Mouse (Mus musculus): Measurements from ENCODE around the gene Apoc3. TPM values are rescaled to one million over a fixed set of nuclear protein-coding genes. Genes with fewer than 3 reads are reported as not detected.

Gene Apoc3
- polyA plus RNA-seq, 1 experiment from 2014 or later = not detected

DNA sequence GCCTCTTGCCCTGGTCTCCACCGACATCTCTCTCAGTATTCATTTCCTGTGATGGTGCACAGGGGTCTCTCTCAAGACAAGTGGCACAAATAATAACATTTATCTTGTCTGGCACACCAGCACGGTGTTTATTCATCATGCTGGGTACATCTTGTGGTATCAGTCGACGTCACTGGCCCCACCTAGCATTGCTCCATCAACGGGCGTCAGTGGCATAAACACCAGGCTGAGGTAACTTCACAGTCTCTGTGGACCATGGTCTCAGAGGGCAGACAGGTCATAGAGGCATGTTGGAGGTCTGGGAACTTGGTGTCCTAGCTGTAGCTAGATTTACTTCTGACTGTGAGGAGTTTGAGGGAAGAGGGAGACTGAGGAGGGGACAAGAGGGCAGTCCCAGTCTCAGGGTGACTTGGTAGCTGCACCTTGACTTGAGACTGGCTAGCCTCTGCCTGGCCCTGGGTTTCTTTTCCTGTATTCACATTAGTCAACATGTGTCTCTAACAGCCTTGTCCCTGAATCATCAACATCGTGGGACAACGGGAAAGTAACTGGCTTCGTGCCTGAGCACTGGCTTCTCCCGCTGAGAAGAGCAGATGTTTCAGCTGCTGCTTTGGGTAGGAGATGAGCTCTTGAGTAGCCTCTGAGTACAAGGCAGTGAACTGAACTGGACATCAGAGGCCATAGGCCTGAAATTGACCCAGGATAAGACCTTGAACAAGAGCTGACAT is 21.4 kb upstream of the Apoc3 start:
- no peak for ATAC-seq
- Histone ChIP-seq H3K4me3 (replicated peaks) (no peak overlapping the region), H3K27ac (no peak overlapping the region), H3K36me3 (no peaks in the 10 kb centered on the region), H3K9me3 (no peaks in the 10 kb centered on the region), H3K4me1 (replicated peaks) (no peaks in the 10 kb centered on the region), H3K4me2 (replicated peaks) (no peak overlapping the region), H3K9ac (replicated peaks) (no peak overlapping the region), H3K27me3 (peaks cover 42% of the 10 kb centered on the region)
- WGBS = 94% methylated on average over 10 of the region's 10 CpGs

DNA sequence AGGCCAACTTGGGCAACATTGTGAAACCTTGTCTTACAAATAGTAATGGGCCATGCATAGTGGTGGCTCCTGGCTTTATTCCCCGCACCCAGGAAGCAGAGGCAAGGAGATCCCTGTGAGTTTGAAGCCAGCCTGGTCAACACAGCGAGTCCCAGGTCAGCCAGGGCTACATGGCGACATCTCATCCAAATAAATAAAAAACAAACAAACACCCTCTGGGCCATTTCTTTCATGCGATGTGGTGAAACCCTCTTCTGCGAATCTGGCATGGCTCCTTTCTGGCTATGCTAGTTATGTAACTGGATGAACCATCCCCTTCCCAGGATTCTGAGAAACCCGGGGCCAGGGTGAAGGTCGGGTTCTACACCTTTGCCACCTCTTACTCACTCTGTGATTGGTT is 20.7 kb upstream of the Apoc3 start:
- WGBS = 85% methylated on average over 7 of the region's 7 CpGs
- Histone ChIP-seq H3K9ac (replicated peaks) (no peak overlapping the region), H3K4me3 (replicated peaks) (no peak overlapping the region), H3K4me2 (replicated peaks) (no peak overlapping the region), H3K9me3 (no peaks in the 10 kb centered on the region), H3K27me3 (peaks cover 49% of the 10 kb centered on the region), H3K4me1 (replicated peaks) (no peaks in the 10 kb centered on the region), H3K27ac (no peak overlapping the region), H3K36me3 (no peaks in the 10 kb centered on the region)
- no peak for ATAC-seq

- ATAC-seq = peak; percentile 83
- Histone ChIP-seq H3K27ac (no peak overlapping the region), H3K9me3 (no peaks in the 10 kb centered on the region), H3K36me3 (no peaks in the 10 kb centered on the region), H3K4me3 (replicated peaks) (no peak overlapping the region), H3K9ac (replicated peaks) (no peak overlapping the region), H3K27me3 (peaks cover 25% of the 10 kb centered on the region), H3K4me1 (replicated peaks) (no peaks in the 10 kb centered on the region), H3K4me2 (replicated peaks) (no peak overlapping the region)
- 22% methylated on average over 11 of the region's 11 CpGs for WGBS
Measured at GRCm38 (mm10) chr9:46246752-46247324, 11.4 kb upstream of the Apoc3 start.

- H3K36me3 ChIP-seq = no peaks in the 10 kb centered on the region
- H3K27me3 ChIP-seq = peaks cover 12% of the 10 kb centered on the region; the same call in 1 of the 2 replicates
- no peak overlapping the region for H3K9ac ChIP-seq (replicated peaks)
- no peak for ATAC-seq
- H3K4me2 ChIP-seq (replicated peaks) = no peak overlapping the region
- H3K4me1 ChIP-seq (replicated peaks) = no peaks in the 10 kb centered on the region
- 59% methylated on average over 8 of the region's 8 CpGs for WGBS
- H3K4me3 ChIP-seq (replicated peaks) = no peak overlapping the region
- no peaks in the 10 kb centered on the region for H3K9me3 ChIP-seq
- no peak overlapping the region for H3K27ac ChIP-seq
Measured at GRCm38 (mm10) chr9:46243584-46243983, 8.1 kb upstream of the Apoc3 start.

- H3K27me3 ChIP-seq = peaks cover 8% of the 10 kb centered on the region; the same call in 1 of the 2 replicates
- H3K36me3 ChIP-seq = no peaks in the 10 kb centered on the region
- no peak overlapping the region for H3K4me2 ChIP-seq (replicated peaks)
- H3K4me1 ChIP-seq (replicated peaks) = no peaks in the 10 kb centered on the region
- 69% methylated on average over 4 of the region's 4 CpGs for WGBS
- no peak for ATAC-seq
- H3K27ac ChIP-seq = no peak overlapping the region
- H3K4me3 ChIP-seq (replicated peaks) = no peak overlapping the region
- no peaks in the 10 kb centered on the region for H3K9me3 ChIP-seq
- H3K9ac ChIP-seq (replicated peaks) = no peak overlapping the region
Measured at GRCm38 (mm10) chr9:46243122-46243521, 7.7 kb upstream of the Apoc3 start.

- Histone ChIP-seq H3K27ac (no peak overlapping the region), H3K4me1 (replicated peaks) (no peaks in the 10 kb centered on the region), H3K27me3 (no peaks in the 10 kb centered on the region), H3K36me3 (no peaks in the 10 kb centered on the region), H3K9me3 (no peaks in the 10 kb centered on the region), H3K4me3 (replicated peaks) (no peak overlapping the region), H3K4me2 (replicated peaks) (no peak overlapping the region), H3K9ac (replicated peaks) (no peak overlapping the region)
- 69% methylated on average over 2 of the region's 2 CpGs for WGBS
- no peak for ATAC-seq
Measured at GRCm38 (mm10) chr9:46241818-46242217, 6.4 kb upstream of the Apoc3 start.

DNA sequence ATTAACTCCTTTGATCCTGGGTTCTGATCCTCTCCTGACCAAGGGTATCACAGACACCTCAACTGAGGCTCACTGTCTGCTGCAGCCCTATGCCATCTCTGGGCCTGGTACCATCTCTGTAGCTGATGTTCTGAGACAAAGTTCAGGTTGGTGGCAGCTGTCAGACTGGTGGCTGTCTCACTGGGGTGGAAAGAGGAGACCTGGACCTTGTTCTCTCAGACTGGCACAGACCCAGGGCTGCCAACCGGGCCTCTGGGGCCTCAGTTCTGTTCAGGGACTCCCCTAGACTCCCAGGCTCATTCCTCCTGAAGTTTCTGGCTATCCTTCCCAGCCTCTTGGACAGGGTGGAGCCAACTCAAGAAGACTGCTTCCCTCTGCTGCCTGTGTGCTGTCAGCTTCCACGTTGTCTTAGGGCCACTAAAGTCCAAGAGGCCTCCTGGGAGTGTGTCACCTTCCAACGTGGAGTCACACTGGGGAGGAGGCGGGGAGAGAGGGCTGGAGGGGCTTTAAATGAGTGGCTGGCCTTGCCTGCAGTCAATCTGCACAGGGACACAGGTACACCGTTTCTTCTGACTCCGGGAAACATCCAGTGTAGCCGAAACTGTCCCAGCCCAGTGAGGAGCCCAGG is 5.2 kb upstream of the Apoc3 start, which contains the start of gene Apoa4:
Gene Apoa4 (plus strand): TSS at position 171 of the 628 bp plus-strand sequence.
- WGBS = 68% methylated on average over 7 of the region's 7 CpGs
- ATAC-seq = no peak
- Histone ChIP-seq H3K4me2 (replicated peaks) (no peak within 1 kb of the TSS), H3K27ac (no peak within 1 kb of the TSS), H3K9me3 (no peaks in the 10 kb centered on the region), H3K9ac (replicated peaks) (no peak within 1 kb of the TSS), H3K4me1 (replicated peaks) (no peaks in the 10 kb centered on the region), H3K4me3 (replicated peaks) (no peak within 1 kb of the TSS), H3K36me3 (no peaks in the 10 kb centered on the region), H3K27me3 (no peaks in the 10 kb centered on the region)

DNA sequence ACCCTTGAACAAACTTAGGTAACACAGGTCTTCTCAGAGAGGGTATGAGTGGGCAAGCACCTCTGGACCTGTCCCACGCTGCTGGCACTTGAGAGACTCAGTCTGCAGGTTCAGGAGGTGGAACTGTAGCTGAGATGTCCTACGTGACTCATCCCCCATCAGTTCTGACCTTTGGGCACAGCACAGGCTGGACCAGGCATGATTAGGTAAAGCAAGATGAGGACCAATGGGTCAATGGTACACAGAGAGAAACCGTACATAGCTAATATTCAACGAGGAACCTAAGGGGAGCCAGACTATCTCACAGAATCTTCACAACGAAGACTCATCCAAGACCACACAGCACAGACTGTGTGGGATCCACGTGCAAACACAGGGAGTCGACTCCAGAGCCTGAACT is 3.4 kb upstream of the Apoc3 start:
- no peak overlapping the region for H3K4me3 ChIP-seq (replicated peaks)
- no peak for ATAC-seq
- no peaks in the 10 kb centered on the region for H3K4me1 ChIP-seq (replicated peaks)
- no peaks in the 10 kb centered on the region for H3K36me3 ChIP-seq
- H3K9ac ChIP-seq (replicated peaks) = no peak overlapping the region
- no peaks in the 10 kb centered on the region for H3K27me3 ChIP-seq
- no peak overlapping the region for H3K27ac ChIP-seq
- no peak overlapping the region for H3K4me2 ChIP-seq (replicated peaks)
- 90% methylated on average over 7 of the region's 7 CpGs for WGBS
- no peaks in the 10 kb centered on the region for H3K9me3 ChIP-seq

DNA sequence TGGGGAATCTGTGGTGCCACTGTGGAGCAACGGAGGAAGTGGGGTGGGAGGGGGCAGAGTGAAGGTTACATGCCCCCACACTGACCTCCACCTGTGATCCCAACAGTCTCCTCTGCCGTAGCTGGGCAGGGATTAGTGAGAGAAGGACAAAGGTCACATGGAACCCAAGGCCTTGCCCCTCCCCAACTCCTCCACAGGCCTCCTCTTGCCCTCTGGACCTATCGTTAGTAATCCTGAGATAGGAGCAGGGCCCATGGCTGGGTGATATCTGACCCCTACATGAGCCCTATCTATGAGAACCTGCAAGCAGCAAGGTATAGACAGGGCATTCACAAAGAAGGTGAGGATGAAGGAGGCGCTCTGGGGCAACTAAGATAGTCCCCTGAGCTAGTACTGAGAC is 213 bp upstream of the Apoc3 start:
- 52% methylated on average over 4 of the region's 4 CpGs for WGBS

GRCm38 (mm10) chr9:46235196-46235595 is 240 bp downstream of the Apoc3 start:
- H3K36me3 ChIP-seq = no peaks in the 10 kb centered on the region
- peaks cover 6% of the 10 kb centered on the region for H3K4me1 ChIP-seq (replicated peaks)
- peaks cover 3% of the 10 kb centered on the region; the same call in 1 of the 2 replicates for H3K27me3 ChIP-seq
- H3K9ac ChIP-seq (replicated peaks) = no peak overlapping the region
- no peak for ATAC-seq
- no peak overlapping the region for H3K4me2 ChIP-seq (replicated peaks)
- H3K4me3 ChIP-seq (replicated peaks) = no peak overlapping the region
- no peak overlapping the region for H3K27ac ChIP-seq
- 87% methylated on average over 6 of the region's 6 CpGs for WGBS
- H3K9me3 ChIP-seq = no peaks in the 10 kb centered on the region

More for the DNA sequence above, 213 bp upstream of the Apoc3 start:
- Histone ChIP-seq H3K9ac (replicated peaks) (no peak overlapping the region), H3K9me3 (no peaks in the 10 kb centered on the region), H3K36me3 (no peaks in the 10 kb centered on the region), H3K27me3 (peaks cover 3% of the 10 kb centered on the region; the same call in 1 of the 2 replicates), H3K4me1 (replicated peaks) (peaks cover 2% of the 10 kb centered on the region), H3K4me2 (replicated peaks) (no peak overlapping the region), H3K27ac (no peak overlapping the region), H3K4me3 (replicated peaks) (no peak overlapping the region)
- no peak for ATAC-seq

DNA sequence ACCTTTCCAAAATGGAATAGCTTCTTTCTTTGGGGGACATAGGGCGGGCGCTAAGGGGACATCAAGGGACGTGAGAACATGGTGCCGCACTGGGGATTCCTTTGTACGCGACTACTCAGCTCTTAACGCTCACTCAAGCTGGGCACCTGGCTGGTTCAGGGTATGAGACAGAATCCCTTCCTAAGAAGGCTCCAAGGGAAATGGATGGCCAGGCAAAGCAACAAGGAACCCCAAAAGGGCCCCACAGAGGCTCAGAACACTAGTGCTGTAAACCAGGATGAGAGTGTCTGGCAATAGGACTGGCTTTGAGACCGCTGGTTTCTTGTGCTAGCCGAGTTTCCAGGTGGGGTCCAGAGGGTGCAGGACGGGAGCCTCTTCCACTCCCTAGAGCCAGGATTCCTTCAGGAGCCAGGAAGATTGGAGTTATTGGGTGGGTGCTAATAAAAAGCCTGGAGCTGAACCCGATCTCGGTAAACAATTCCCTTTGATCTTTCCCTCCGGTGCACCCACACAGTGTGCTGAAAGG is 4.9 kb downstream of the Apoc3 start:
- peak; percentile 57 for ATAC-seq
- 16% methylated on average over 13 of the region's 13 CpGs for whole genome bisulfite sequencing
- H3K9ac ChIP-seq (replicated peaks) = peak overlapping the region; percentile 67
- peak overlapping the region; percentile 68 for H3K4me2 ChIP-seq (replicated peaks)
- H3K36me3 ChIP-seq = no peaks in the 10 kb centered on the region
- H3K4me3 ChIP-seq (replicated peaks) = peak overlapping the region; percentile 46
- no peaks in the 10 kb centered on the region for H3K9me3 ChIP-seq
- H3K27me3 ChIP-seq = peaks cover 10% of the 10 kb centered on the region; the same call in 1 of the 2 replicates
- H3K4me1 ChIP-seq (replicated peaks) = peaks cover 9% of the 10 kb centered on the region
- 0 out of 2 replicates have a peak overlapping the region, but pooled peaks have one; percentile 31 for H3K27ac ChIP-seq

All from midbrain, embryonic 13.5 days (tissue).